Mouse (Mus musculus) lung, postnatal 0 days (tissue): ENCODE data around the gene Olfr32. TPM values are rescaled to one million over a fixed set of nuclear protein-coding genes. Genes with fewer than 3 reads are reported as not detected.
"Not testable (repeated sequence)": the region's sequence is repeated elsewhere in the genome, so short reads cannot be mapped to it uniquely, and the experiment has no call there.

ENCODE experiments used
- ATAC-seq: fragments of 200-750 bp; cut with Nextera tagmentation; 2 replicates; pipeline ENCODE4 v1.8.0; 2017; ENCODE audit warnings: moderate library complexity
- DNase-seq: peaks from one replicate; pipeline ENCODE4 v3.0.0-alpha.2; 2016; ENCODE audit warnings: low spot score
- H3K27ac ChIP-seq: fragments of 300-500 bp; sonication (generic); 2 replicates; pipeline ENCODE4 v1.5.1; 2014; ENCODE audit warnings: antibody characterized with exemption, mild to moderate bottlenecking, low read length, mixed read lengths
- H3K27me3 ChIP-seq: fragments of 300-500 bp; sonication (generic); replicated peaks from 2 replicates; pipeline ENCODE4 v1.6.1; 2014; ENCODE audit warnings: low read length, mixed read lengths; ENCODE audit not compliant: insufficient read depth
- H3K36me3 ChIP-seq: fragments of 300-500 bp; sonication (generic); 2 replicates; pipeline ENCODE4 v1.6.1; 2014; ENCODE audit warnings: low read length, mixed read lengths; ENCODE audit not compliant: insufficient read depth
- H3K4me1 ChIP-seq: fragments of 300-500 bp; sonication (generic); 2 replicates; pipeline ENCODE4 v1.6.1; 2014; ENCODE audit warnings: antibody characterized with exemption, low read depth, low read length, mixed read lengths; ENCODE audit not compliant: insufficient read depth
- H3K4me2 ChIP-seq: fragments of 300-500 bp; sonication (generic); replicated peaks from 2 replicates; pipeline ENCODE4 v1.6.1; 2014; ENCODE audit warnings: low read depth, mild to moderate bottlenecking, low read length, moderate library complexity, mixed read lengths
- H3K4me3 ChIP-seq: fragments of 300-500 bp; sonication (generic); 2 replicates; pipeline ENCODE4 v1.5.1; 2014; ENCODE audit warnings: low read depth, low read length
- H3K9ac ChIP-seq: fragments of 300-500 bp; sonication (generic); replicated peaks from 2 replicates; pipeline ENCODE4 v1.6.1; 2014; ENCODE audit warnings: low read depth, mild to moderate bottlenecking
- H3K9me3 ChIP-seq: fragments of 300-500 bp; sonication (generic); 2 replicates; pipeline ENCODE4 v1.6.1; 2016; ENCODE audit warnings: low read length, mixed read lengths
- CTCF ChIP-seq: IDR thresholded peaks from 2 replicates; pipeline ENCODE4 v1.5.1; 2016; ENCODE audit warnings: antibody characterized with exemption, mild to moderate bottlenecking
- EP300 ChIP-seq: IDR thresholded peaks from 2 replicates; pipeline ENCODE4 v1.6.1; 2016; ENCODE audit warnings: antibody characterized with exemption, mild to moderate bottlenecking, control low read depth
- WGBS: fragments of 180-500 bp; shearing (Covaris S2); extraction: QIAGEN DNeasy Blood & Tissue Kit; methylation state at CpG from one replicate; pipeline ENCODE4 v1.1.7; 2014; 5-methylcytosine and 5-hydroxymethylcytosine counted together
- polyA plus RNA-seq: library from polyadenylated mRNA; unstranded; fragments of >200 nt; fragmentation: Nextera tagmentation; extraction: Ambion mirVana; gene quantifications from 2 replicates; pipeline ENCODE4 v1.2.1, GENCODE M21; 2015

The Olfr32 gene
- not detected in 2 replicates for polyA plus RNA-seq

GRCm38 (mm10) chr2:90142196-90142595 lies at the start of gene Olfr32:
TSS of gene Olfr32 (minus strand) at chr2:90142296.
- H3K9ac ChIP-seq = no peak within 1 kb of the TSS
- no peak for TF ChIP-seq EP300
- no peak for TF ChIP-seq CTCF
- H3K4me3 ChIP-seq = no peak within 1 kb of the TSS
- no peaks in the 10 kb centered on the region for H3K27me3 ChIP-seq
- no peaks in the 10 kb centered on the region for H3K36me3 ChIP-seq
- ATAC-seq (no peak), DNase-seq (no peak)
- no peak within 1 kb of the TSS for H3K4me2 ChIP-seq
- H3K9me3 ChIP-seq = no peaks in the 10 kb centered on the region
- H3K27ac ChIP-seq = no peak within 1 kb of the TSS
- H3K4me1 ChIP-seq = no peaks in the 10 kb centered on the region

GRCm38 (mm10) chr2:90187082-90187481 lies 45.0 kb upstream of the Olfr32 start:
- not testable (repeated sequence) for H3K9ac ChIP-seq, H3K4me3 ChIP-seq, ATAC-seq, DNase-seq, H3K27me3 ChIP-seq, H3K4me2 ChIP-seq, H3K9me3 ChIP-seq, H3K36me3 ChIP-seq, H3K27ac ChIP-seq, H3K4me1 ChIP-seq
- WGBS = no CpG with 5 or more reads among the region's 5 CpGs

GRCm38 (mm10) chr2:90186082-90186481 lies 44.0 kb upstream of the Olfr32 start:
- not testable (repeated sequence) for H3K4me2 ChIP-seq, DNase-seq, H3K9ac ChIP-seq, H3K27ac ChIP-seq, H3K9me3 ChIP-seq, ATAC-seq, H3K4me1 ChIP-seq, H3K36me3 ChIP-seq, H3K27me3 ChIP-seq, H3K4me3 ChIP-seq
- no CpG with 5 or more reads among the region's 4 CpGs for WGBS

DNA sequence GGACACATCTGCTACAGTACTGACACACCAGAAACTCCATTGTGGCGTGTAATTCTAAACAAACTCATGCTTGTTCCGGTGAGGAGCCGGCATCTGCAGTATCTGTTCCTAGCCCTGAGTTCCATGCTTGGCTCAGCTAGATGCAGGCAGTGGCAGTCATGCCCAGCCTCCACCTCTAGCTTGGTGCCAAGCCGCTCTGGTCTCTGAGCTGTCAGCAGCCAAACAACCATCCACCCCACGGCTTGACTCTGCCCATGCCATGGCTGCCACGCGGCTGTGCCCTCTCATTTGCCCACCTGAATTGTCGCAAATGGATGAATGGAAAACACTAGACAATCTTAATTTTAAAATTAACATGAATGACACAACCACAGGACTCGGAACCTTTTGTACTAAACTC lies 11.8 kb upstream of the Olfr32 start:
- ATAC-seq = no peak
- no peak overlapping the region for H3K27ac ChIP-seq
- no peak overlapping the region for H3K4me3 ChIP-seq
- TF ChIP-seq EP300 (no peak), CTCF (no peak)
- WGBS = 86% methylated on average over 9 of the region's 9 CpGs
- no peak overlapping the region for H3K9ac ChIP-seq
- no peaks in the 10 kb centered on the region for H3K27me3 ChIP-seq
- no peaks in the 10 kb centered on the region for H3K9me3 ChIP-seq
- no peaks in the 10 kb centered on the region for H3K36me3 ChIP-seq
- no peak overlapping the region for H3K4me2 ChIP-seq
- no peaks in the 10 kb centered on the region for H3K4me1 ChIP-seq
- no peak for DNase-seq

- ATAC-seq = no peak
- no peaks in the 10 kb centered on the region for H3K36me3 ChIP-seq
These were observed 10.9 kb upstream of the Olfr32 start, which contains the start of gene Olfr1270 for GRCm38 (mm10) chr2:90152991-90153390. TSS of gene Olfr1270 (minus strand) at chr2:90153091.

GRCm38 (mm10) chr2:90121312-90121711 lies 20.8 kb downstream of the Olfr32 start, which contains the start of gene Olfr1269:
TSS of gene Olfr1269 (minus strand) at chr2:90121412.
- no peak within 1 kb of the TSS for H3K27ac ChIP-seq
- H3K4me1 ChIP-seq = no peaks in the 10 kb centered on the region
- no peak within 1 kb of the TSS for H3K9ac ChIP-seq
- ATAC-seq (no peak), DNase-seq (no peak)
- H3K36me3 ChIP-seq = no peaks in the 10 kb centered on the region
- no peaks in the 10 kb centered on the region for H3K27me3 ChIP-seq
- 85% methylated on average over 1 of the region's 1 CpGs for WGBS
- H3K4me2 ChIP-seq = no peak within 1 kb of the TSS
- TF ChIP-seq EP300 = no peak
- no peak for TF ChIP-seq CTCF
- H3K4me3 ChIP-seq = no peak within 1 kb of the TSS
- H3K9me3 ChIP-seq = no peaks in the 10 kb centered on the region

More at GRCm38 (mm10) chr2:90152991-90153390, 10.9 kb upstream of the Olfr32 start, which contains the start of gene Olfr1270:
- Histone ChIP-seq H3K4me2 (no peak within 1 kb of the TSS), H3K4me1 (no peaks in the 10 kb centered on the region), H3K9ac (no peak within 1 kb of the TSS), H3K4me3 (no peak within 1 kb of the TSS), H3K9me3 (no peaks in the 10 kb centered on the region), H3K27me3 (no peaks in the 10 kb centered on the region), H3K27ac (no peak within 1 kb of the TSS)
- no peak for DNase-seq
- 73% methylated on average over 3 of the region's 3 CpGs for WGBS
- TF ChIP-seq EP300 (no peak), CTCF (no peak)

Other genes with a start within 250 kb of the Olfr32 start
- gene Olfr1258, start 215.0 kb downstream of the Olfr32 start, polyA plus RNA-seq = not detected in 2 replicates
- not detected in 2 replicates for gene Olfr1259, start 193.6 kb downstream of the Olfr32 start, polyA plus RNA-seq
- not detected in 2 replicates for gene Olfr1260, start 168.0 kb downstream of the Olfr32 start, polyA plus RNA-seq
- not detected in 2 replicates for gene Olfr1261, start 151.1 kb downstream of the Olfr32 start, polyA plus RNA-seq
- not detected in 2 replicates for gene Olfr1262, start 142.2 kb downstream of the Olfr32 start, polyA plus RNA-seq
- gene Olfr1263, start 130.2 kb downstream of the Olfr32 start, polyA plus RNA-seq = not detected in 2 replicates
- gene Olfr1264, start 116.7 kb downstream of the Olfr32 start, polyA plus RNA-seq = not detected in 2 replicates
- not detected in 2 replicates for gene Olfr1265, start 107.0 kb downstream of the Olfr32 start, polyA plus RNA-seq
- gene Olfr140, start 78.7 kb downstream of the Olfr32 start, polyA plus RNA-seq = not detected in 2 replicates
- not detected in 2 replicates for gene Olfr1269, start 20.9 kb downstream of the Olfr32 start, polyA plus RNA-seq
- not detected in 2 replicates for gene Olfr1270, start 10.8 kb upstream of the Olfr32 start, polyA plus RNA-seq
- gene Olfr1506, start 82.2 kb upstream of the Olfr32 start, polyA plus RNA-seq = not detected in 2 replicates
- not detected in 2 replicates for gene Olfr142, start 115.3 kb upstream of the Olfr32 start, polyA plus RNA-seq
- not detected in 2 replicates for gene Olfr1271, start 128.7 kb upstream of the Olfr32 start, polyA plus RNA-seq
- not detected in 2 replicates for gene Olfr1272, start 150.5 kb upstream of the Olfr32 start, polyA plus RNA-seq
- not detected in 2 replicates for gene Gm13769, start 179.9 kb upstream of the Olfr32 start, polyA plus RNA-seq